Mouse (Mus musculus) cerebellum, postnatal 36 days (tissue): ENCODE results near the gene Sppl2b.
A peak's percentile ranks its signal among the peaks of the same experiment; 100 is the strongest.
"Not testable (repeated sequence)": the region's sequence is repeated elsewhere in the genome, so short reads cannot be mapped to it uniquely, and the experiment has no call there.

Experiments used
- DNase-seq, 2 experiments: peaks; one replicate each; pipeline ENCODE4 v3.0.0; 2021 to 2022; ENCODE audit warnings: mixed read lengths in 2 of 2

Sppl2b gene

GRCm38 (mm10) chr10:80854913-80855748 lies at the start of gene Sppl2b, which contains the start of gene Lsm7:
Sppl2b (plus strand) TSS chr10:80855275.
Lsm7 (minus strand) TSS chr10:80855209.
- peak; percentile 98 for DNase-seq

GRCm38 (mm10) chr10:80805322-80805721 lies 49.8 kb upstream of the Sppl2b start:
- DNase-seq: no peak

- DNase-seq: peak; percentile 89 to 90
Observed at GRCm38 (mm10) chr10:80805925-80806324, 49.1 kb upstream of the Sppl2b start.

- peak in 1 of 2 experiments; percentile 38 for DNase-seq
Observed at GRCm38 (mm10) chr10:80806341-80807056, 48.6 kb upstream of the Sppl2b start.

GRCm38 (mm10) chr10:80807057-80807627 lies 47.9 kb upstream of the Sppl2b start:
- peak; percentile 87 to 90 for DNase-seq

GRCm38 (mm10) chr10:80808099-80808984 lies 46.7 kb upstream of the Sppl2b start:
- no peak for DNase-seq

- DNase-seq: no peak
Observed at GRCm38 (mm10) chr10:80808985-80809632, 46.0 kb upstream of the Sppl2b start.

- no peak for DNase-seq
Observed at GRCm38 (mm10) chr10:80810084-80810483, 45.0 kb upstream of the Sppl2b start.

GRCm38 (mm10) chr10:80812391-80813041 lies 42.6 kb upstream of the Sppl2b start:
- no peak for DNase-seq

GRCm38 (mm10) chr10:80813366-80813765 lies 41.7 kb upstream of the Sppl2b start, which contains the start of gene Jsrp1:
Jsrp1 (minus strand) TSS chr10:80813498.
- DNase-seq: no peak

GRCm38 (mm10) chr10:80814800-80815199 lies 40.3 kb upstream of the Sppl2b start:
- DNase-seq: no peak

GRCm38 (mm10) chr10:80816303-80816702 lies 38.8 kb upstream of the Sppl2b start:
- DNase-seq: not testable (repeated sequence)

GRCm38 (mm10) chr10:80817164-80817563 lies 37.9 kb upstream of the Sppl2b start:
- no peak for DNase-seq

- DNase-seq: not testable (repeated sequence)
Observed at GRCm38 (mm10) chr10:80817955-80818354, 37.1 kb upstream of the Sppl2b start.

GRCm38 (mm10) chr10:80818599-80819281 lies 36.3 kb upstream of the Sppl2b start:
- DNase-seq: no peak

- DNase-seq: no peak
Observed at GRCm38 (mm10) chr10:80819406-80819805, 35.7 kb upstream of the Sppl2b start.

GRCm38 (mm10) chr10:80821991-80822390 lies 33.1 kb upstream of the Sppl2b start:
- peak in 1 of 2 experiments; percentile 56 for DNase-seq

GRCm38 (mm10) chr10:80822528-80822927 lies 32.5 kb upstream of the Sppl2b start:
- DNase-seq: no peak

GRCm38 (mm10) chr10:80823316-80823715 lies 31.8 kb upstream of the Sppl2b start:
- DNase-seq: no peak

- no peak for DNase-seq
Observed at GRCm38 (mm10) chr10:80823847-80824643, 31.0 kb upstream of the Sppl2b start.
